Mouse (Mus musculus) heart, postnatal 0 days (tissue): Measurements from ENCODE around the gene Ankrd65. TPM values are rescaled to one million over a fixed set of nuclear protein-coding genes. Genes with fewer than 3 reads are reported as not detected.

ENCODE experiments used
- ATAC-seq: fragments of 200-750 bp; cut with Nextera tagmentation; 2 replicates; pipeline ENCODE4 v1.8.0; 2017; ENCODE audit warnings: low read depth, moderate number of reproducible peaks, moderate library complexity; ENCODE audit not compliant: insufficient read depth
- DNase-seq: peaks from one replicate; pipeline ENCODE4 v3.0.0-alpha.2; 2016; ENCODE audit warnings: low spot score
- H3K27ac ChIP-seq: fragments of 300-500 bp; sonication (generic); 2 replicates; pipeline ENCODE4 v1.5.1; 2014; ENCODE audit warnings: low read depth, mild to moderate bottlenecking
- H3K27me3 ChIP-seq: fragments of 300-500 bp; sonication (generic); 2 replicates; pipeline ENCODE4 v1.6.1; 2014; ENCODE audit warnings: low read length, mixed read lengths; ENCODE audit not compliant: control insufficient read depth, insufficient read depth
- H3K36me3 ChIP-seq: fragments of 300-500 bp; sonication (generic); replicated peaks from 2 replicates; pipeline ENCODE4 v1.6.1; 2014; ENCODE audit warnings: low read length, mixed read lengths; ENCODE audit not compliant: control insufficient read depth, insufficient read depth
- H3K4me1 ChIP-seq: fragments of 300-500 bp; sonication (generic); 2 replicates; pipeline ENCODE4 v1.6.1; 2014; ENCODE audit warnings: antibody characterized with exemption; ENCODE audit not compliant: control insufficient read depth, insufficient read depth
- H3K4me2 ChIP-seq: fragments of 300-500 bp; sonication (generic); 2 replicates; pipeline ENCODE4 v1.6.1; 2014; ENCODE audit warnings: low read depth, mild to moderate bottlenecking, low read length, moderate library complexity
- H3K4me3 ChIP-seq: fragments of 300-500 bp; sonication (generic); 2 replicates; pipeline ENCODE4 v1.5.1; 2014; ENCODE audit warnings: low read depth, low read length
- H3K9ac ChIP-seq: fragments of 300-500 bp; sonication (generic); replicated peaks from 2 replicates; pipeline ENCODE4 v1.6.1; 2014; ENCODE audit warnings: low read depth, low read length, mixed read lengths
- H3K9me3 ChIP-seq: fragments of 300-500 bp; sonication (generic); replicated peaks from 2 replicates; pipeline ENCODE4 v1.6.1; 2016; ENCODE audit warnings: low read length; ENCODE audit not compliant: control insufficient read depth
- CTCF ChIP-seq: IDR thresholded peaks from 2 replicates; pipeline ENCODE4 v1.5.1; 2016; ENCODE audit warnings: antibody characterized with exemption, control low read depth, low read depth
- EP300 ChIP-seq: IDR thresholded peaks from 2 replicates; pipeline ENCODE4 v1.6.1; 2016; ENCODE audit warnings: antibody characterized with exemption, low read depth
- WGBS: fragments of 180-500 bp; shearing (Covaris S2); extraction: QIAGEN DNeasy Blood & Tissue Kit; methylation state at CpG from one replicate; pipeline ENCODE4 v1.1.7; 2014; 5-methylcytosine and 5-hydroxymethylcytosine counted together
- polyA plus RNA-seq: library from polyadenylated mRNA; unstranded; fragments of >200 nt; fragmentation: Nextera tagmentation; extraction: Ambion mirVana; gene quantifications from 2 replicates; pipeline ENCODE4 v1.2.1, GENCODE M21; 2015
- total RNA-seq: library from RNA; depleted of rRNA; stranded (reverse); fragments of >200 nt; gene quantifications from 2 replicates; pipeline ENCODE4 v1.2.3, GENCODE M21; 2014; ENCODE audit warnings: low replicate concordance

Gene Ankrd65
- total and polyA plus RNA-seq, 2 experiments from 2014 or later = not detected

GRCm38 (mm10) chr4:155803340-155804041 lies 13.3 kb downstream of the Ankrd65 start:
- H3K36me3 ChIP-seq = peaks cover 29% of the 10 kb centered on the region
- no peak for TF ChIP-seq CTCF
- peak; percentile 81 for TF ChIP-seq EP300
- DNase-seq = peak; percentile 92
- H3K27me3 ChIP-seq = no peaks in the 10 kb centered on the region
- H3K9me3 ChIP-seq = no peaks in the 10 kb centered on the region
- peaks cover 16% of the 10 kb centered on the region for H3K4me1 ChIP-seq
- peak; percentile 99 for ATAC-seq
- under 1% methylated on average over 56 of the region's 58 CpGs for WGBS
- H3K9ac ChIP-seq = peak overlapping the region; percentile 83
- H3K4me2 ChIP-seq = peak overlapping the region; percentile 85
- H3K4me3 ChIP-seq = peak overlapping the region; percentile 84
- H3K27ac ChIP-seq = peak overlapping the region; percentile 73

DNA sequence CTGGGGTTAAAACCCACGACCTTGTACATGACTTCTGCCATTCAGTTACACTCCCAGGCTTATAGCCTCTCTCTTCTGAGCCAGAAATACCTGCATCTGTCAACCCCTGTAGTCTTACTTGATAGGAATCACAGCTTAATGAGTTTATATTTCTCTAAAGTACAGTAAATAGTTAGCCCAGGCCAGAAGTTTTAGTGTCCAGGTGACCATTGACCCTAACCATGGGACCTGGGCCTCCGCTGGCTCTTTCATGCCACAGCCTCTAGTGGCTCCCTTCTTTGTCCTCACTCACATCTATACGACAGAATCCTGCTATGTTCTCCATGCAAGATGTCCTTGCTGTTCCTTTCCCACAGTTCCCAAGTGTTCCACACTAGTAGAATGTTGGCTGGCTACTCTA lies 17.6 kb downstream of the Ankrd65 start:
- DNase-seq (no peak), ATAC-seq (no peak)
- no peak for TF ChIP-seq CTCF
- TF ChIP-seq EP300 = no peak
- H3K4me1 ChIP-seq = peaks cover 18% of the 10 kb centered on the region
- H3K4me2 ChIP-seq = no peak overlapping the region
- peaks cover 54% of the 10 kb centered on the region for H3K36me3 ChIP-seq
- no peak overlapping the region for H3K9ac ChIP-seq
- H3K27me3 ChIP-seq = no peaks in the 10 kb centered on the region
- H3K27ac ChIP-seq = no peak overlapping the region
- H3K4me3 ChIP-seq = no peak overlapping the region
- WGBS = 76% methylated on average over 3 of the region's 3 CpGs
- no peaks in the 10 kb centered on the region for H3K9me3 ChIP-seq

GRCm38 (mm10) chr4:155811929-155812664 lies 21.9 kb downstream of the Ankrd65 start, which contains the start of gene Ccnl2:
TSS of gene Ccnl2 (plus strand) at chr4:155812489.
- DNase-seq = peak; percentile 95
- peaks cover 69% of the 10 kb centered on the region for H3K36me3 ChIP-seq
- under 1% methylated on average over 50 of the region's 60 CpGs for WGBS

DNA sequence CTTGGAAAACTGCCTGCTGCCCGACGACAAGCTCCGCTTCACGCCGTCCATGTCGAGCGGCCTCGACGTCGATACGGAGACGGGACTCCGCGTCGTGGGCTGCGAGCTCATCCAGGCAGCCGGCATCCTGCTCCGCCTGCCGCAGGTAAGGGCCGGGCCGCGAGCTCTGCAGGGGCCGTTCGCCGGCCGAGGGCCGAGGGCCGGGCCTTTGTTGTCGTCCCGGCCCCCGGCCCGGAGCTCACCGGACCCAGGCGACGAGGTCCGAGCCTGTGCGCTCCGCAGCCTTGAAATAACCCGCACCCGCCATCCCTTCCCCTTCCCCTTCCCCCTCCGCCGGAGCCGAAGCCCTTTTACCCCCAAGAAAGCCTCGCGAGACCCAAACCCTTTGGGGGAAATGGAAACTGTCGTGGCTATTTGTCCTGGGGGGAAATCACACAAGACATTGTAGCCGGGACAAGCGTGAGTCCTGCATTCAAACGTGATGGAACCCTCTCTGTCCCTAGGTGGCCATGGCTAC lies 22.5 kb downstream of the Ankrd65 start:
- peak overlapping the region; percentile 97 for H3K4me3 ChIP-seq
- H3K27me3 ChIP-seq = no peaks in the 10 kb centered on the region
- WGBS = under 1% methylated on average over 49 of the region's 49 CpGs
- no peaks in the 10 kb centered on the region for H3K9me3 ChIP-seq
- no peak for DNase-seq
- peaks cover 16% of the 10 kb centered on the region; the same call in 1 of the 2 replicates for H3K4me1 ChIP-seq
- TF ChIP-seq CTCF = no peak
- TF ChIP-seq EP300 = 0 out of 2 replicates have a peak, but pooled peaks have one; percentile 21
- peak overlapping the region; percentile 99 for H3K9ac ChIP-seq
- H3K27ac ChIP-seq = peak overlapping the region; percentile 95
- peak; percentile 11 for ATAC-seq
- peak overlapping the region; percentile 84 for H3K4me2 ChIP-seq
- H3K36me3 ChIP-seq = peaks cover 69% of the 10 kb centered on the region

More at GRCm38 (mm10) chr4:155811929-155812664, 21.9 kb downstream of the Ankrd65 start, which contains the start of gene Ccnl2:
- H3K4me3 ChIP-seq = peak within 1 kb of the TSS; percentile 97
- H3K9me3 ChIP-seq = no peaks in the 10 kb centered on the region
- H3K27ac ChIP-seq = peak within 1 kb of the TSS; percentile 95
- peak within 1 kb of the TSS; percentile 99 for H3K9ac ChIP-seq
- H3K4me1 ChIP-seq = peaks cover 16% of the 10 kb centered on the region; the same call in 1 of the 2 replicates
- no peak for TF ChIP-seq CTCF
- peak; percentile 80 for TF ChIP-seq EP300
- H3K4me2 ChIP-seq = peak within 1 kb of the TSS; percentile 84
- no peaks in the 10 kb centered on the region for H3K27me3 ChIP-seq
- peak; percentile 99 for ATAC-seq

GRCm38 (mm10) chr4:155817533-155817932 lies 27.3 kb downstream of the Ankrd65 start:
- Histone ChIP-seq H3K4me1 (peaks cover 12% of the 10 kb centered on the region; the same call in 1 of the 2 replicates), H3K27ac (no peak overlapping the region), H3K4me3 (no peak overlapping the region), H3K9ac (no peak overlapping the region), H3K36me3 (peaks cover 84% of the 10 kb centered on the region), H3K4me2 (no peak overlapping the region), H3K27me3 (no peaks in the 10 kb centered on the region), H3K9me3 (no peaks in the 10 kb centered on the region)
- 78% methylated on average over 4 of the region's 4 CpGs for WGBS
- no peak for TF ChIP-seq CTCF
- TF ChIP-seq EP300 = no peak
- DNase-seq (no peak), ATAC-seq (no peak)
